Mouse (Mus musculus): Measurements from ENCODE around the gene Hcfc1r1.

The Hcfc1r1 gene

DNA sequence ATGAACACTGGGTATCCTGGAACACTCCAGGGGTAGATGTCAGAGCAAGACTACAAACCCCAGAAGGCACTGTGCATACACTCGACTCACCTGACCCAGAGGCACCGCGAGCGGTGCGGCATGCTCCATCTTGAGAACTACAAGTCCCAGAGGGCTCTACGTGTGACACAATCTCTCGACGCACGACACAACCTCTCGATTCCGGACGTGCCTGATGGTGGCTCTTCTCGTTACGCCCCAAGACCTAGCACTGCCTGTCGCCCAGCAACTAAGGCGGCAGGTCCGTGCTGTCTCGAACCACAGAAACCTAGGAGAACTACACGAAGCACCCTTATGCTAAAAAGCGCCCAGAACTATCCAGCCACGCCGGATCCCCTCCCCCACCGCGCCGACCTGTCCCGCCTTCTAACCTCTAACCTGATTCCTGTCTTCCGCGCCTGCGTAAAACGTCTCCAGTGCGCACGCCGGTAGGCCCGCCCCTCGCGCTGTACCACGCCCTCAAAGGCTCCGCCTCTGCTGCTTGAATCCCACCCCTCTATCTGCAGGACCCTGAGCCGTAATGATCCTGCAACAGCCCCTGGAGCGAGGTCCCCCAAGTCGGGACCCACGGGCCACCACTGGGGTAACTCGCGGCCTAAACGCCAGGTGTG, at the start of gene Hcfc1r1, which contains the start of gene Thoc6:
Hcfc1r1 (plus strand) TSS at position 173 of the 650 bp plus-strand sequence.
Thoc6 (minus strand) TSS at position 459 of the 650 bp plus-strand sequence.
- peak; percentile 58; the same call in 1 of the 2 replicates for TF ChIP-seq GATA4 (IDR thresholded peaks at IDR 0.05; ENCODE audit: insufficient replicate concordance, low read length)

GRCm38 (mm10) chr17:23627813-23628212, 45.6 kb upstream of the Hcfc1r1 start:
- TF ChIP-seq GATA4 (IDR thresholded peaks at IDR 0.05; ENCODE audit: insufficient replicate concordance, low read length): no peak

DNA sequence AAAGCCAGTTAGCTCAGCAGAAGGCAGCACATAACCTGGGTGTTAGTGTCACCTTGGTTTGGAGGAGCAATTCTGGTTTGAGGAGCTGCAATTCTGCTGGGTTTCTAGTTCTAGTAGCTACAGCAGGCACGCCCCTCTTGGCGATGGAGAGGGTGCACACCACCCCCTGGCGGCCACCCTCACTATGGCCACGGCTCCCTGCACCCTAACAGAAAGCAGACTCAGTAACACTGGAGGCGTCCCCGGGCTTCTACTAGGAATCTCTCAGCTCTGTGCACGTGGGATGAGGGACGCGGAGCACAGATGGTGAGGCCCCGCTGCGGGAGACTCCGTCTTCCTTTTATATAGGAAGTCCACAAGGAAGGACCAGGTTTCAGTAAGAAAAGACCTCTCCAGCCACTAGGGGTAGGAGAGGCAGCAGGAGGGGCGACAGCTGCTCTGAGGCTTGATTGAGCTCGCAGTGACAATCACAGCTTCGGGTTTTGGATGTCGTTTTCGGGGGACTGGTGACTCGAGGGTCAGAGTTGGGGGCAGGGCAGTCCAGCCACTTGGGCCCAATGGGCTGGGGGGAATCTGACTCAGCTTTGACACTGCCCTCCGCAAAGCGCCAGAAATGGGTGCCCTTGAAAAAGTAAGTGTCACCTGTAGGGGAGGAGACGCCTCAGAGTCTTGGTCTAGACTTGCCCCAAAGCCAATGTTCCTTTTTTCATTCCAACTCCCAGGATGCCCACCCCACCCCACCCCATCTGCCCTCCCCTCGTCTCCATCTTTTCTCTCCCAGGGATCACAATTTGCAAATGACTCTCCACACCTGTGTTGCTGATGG, 43.0 kb upstream of the Hcfc1r1 start:
- no peak for TF ChIP-seq GATA4 (IDR thresholded peaks at IDR 0.05; ENCODE audit: insufficient replicate concordance, low read length)

DNA sequence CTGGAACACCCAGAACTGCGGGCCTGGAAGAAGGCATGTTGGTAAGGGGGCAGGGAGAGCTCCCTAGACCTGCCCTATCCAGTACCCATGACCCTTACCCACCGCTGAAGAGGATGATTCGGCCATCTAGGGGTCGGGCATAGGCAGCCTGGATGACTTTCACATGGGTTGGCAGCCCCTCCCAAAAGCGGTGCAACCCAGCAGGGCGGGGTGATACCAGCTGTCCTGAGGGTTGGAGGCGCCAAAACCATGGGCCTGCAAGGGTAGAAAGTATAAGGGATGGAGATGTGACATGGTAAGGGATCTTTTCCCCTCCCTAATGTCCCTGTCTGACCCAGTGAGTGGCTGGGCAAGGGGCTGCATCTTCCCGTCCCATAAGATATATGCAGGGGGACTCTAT, 42.2 kb upstream of the Hcfc1r1 start:
- no peak for TF ChIP-seq GATA4 (IDR thresholded peaks at IDR 0.05; ENCODE audit: insufficient replicate concordance, low read length)

DNA sequence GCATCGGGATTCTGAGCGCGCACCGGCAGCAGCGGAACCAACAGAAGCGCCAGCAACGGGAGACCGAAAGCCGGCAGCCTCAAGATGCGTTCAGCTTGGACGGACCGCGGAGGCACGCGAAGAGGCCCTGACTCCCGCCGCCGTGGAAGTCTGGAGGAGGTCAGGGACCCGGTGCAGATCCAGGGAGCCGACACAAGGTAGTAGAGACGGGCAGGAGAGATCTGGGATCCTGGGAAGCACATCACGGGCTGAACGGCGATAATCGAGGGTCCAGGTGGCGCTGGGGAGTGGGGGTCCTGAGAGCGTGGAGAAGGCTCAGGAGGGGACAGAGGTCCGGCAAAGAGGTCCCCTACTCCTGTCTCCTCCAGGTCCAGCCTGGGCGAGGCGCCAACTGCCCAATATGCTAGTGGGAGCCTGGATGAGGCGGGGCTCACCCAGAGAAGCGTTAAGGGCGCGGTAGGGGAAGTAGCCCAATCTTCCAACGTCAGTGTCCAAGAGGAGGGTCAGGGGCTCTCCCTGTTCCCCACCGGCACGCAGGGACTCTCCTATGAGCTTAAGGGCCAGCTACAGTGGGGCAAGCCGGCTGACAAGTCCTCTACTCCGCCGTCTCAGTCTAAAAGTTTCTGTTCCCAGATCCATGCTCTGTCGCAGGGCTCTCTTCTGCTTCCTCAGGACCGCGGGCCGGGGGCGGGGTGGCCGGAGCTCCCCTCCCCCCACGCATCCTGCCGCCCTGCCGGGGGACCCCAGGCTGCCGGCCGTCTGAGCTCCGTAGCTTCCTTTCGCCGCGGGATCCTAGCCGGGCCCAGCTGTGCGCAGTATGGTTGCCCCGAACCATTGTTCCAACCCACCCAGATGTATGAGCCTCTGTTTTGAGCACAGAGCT, 28.5 kb upstream of the Hcfc1r1 start, which contains the start of gene Mmp25:
Mmp25 (minus strand) TSS at position 665 of the 883 bp plus-strand sequence.
- no peak for TF ChIP-seq GATA4 (IDR thresholded peaks at IDR 0.05; ENCODE audit: insufficient replicate concordance, low read length)

DNA sequence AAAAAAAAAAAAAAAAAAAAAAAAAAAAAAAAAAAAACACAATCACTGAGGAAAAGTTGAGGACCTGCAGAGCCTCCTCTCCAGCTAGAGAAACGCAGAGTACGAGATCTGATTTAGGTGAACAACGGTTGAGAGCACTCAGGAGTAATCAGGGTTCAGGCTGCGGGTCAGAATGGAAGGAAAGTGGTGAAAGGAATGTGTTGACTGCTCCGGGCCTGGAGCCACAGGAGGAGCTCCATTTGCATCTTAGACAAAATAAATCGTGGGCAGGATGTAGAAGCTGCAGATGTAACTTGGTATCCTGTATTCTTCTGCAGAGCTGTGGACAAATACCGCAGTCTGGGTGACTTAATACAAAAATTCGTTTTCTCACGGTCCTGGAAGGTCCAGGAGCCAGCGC, 27.5 kb upstream of the Hcfc1r1 start:
- TF ChIP-seq GATA4 (IDR thresholded peaks at IDR 0.05; ENCODE audit: insufficient replicate concordance, low read length): no peak

DNA sequence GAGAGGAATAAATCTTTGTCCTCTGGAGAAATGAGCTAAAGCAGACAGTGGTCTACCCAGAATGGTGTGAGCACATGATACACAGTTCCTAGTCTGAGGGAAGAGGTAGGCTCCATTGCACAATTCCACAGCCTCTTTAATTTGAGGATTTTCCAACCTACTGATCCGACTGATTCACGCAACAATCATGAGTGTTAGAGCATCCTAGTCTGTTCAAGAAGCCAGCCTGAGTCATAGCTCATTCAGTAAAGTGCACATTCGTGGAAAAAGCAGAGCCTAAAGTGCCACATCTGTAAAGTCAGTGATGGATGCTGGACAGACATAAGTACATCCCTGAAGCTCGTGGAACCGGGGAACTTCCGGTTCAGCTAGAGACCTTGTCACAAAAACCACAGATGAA, 22.0 kb upstream of the Hcfc1r1 start:
- TF ChIP-seq GATA4 (IDR thresholded peaks at IDR 0.05; ENCODE audit: insufficient replicate concordance, low read length): no peak

DNA sequence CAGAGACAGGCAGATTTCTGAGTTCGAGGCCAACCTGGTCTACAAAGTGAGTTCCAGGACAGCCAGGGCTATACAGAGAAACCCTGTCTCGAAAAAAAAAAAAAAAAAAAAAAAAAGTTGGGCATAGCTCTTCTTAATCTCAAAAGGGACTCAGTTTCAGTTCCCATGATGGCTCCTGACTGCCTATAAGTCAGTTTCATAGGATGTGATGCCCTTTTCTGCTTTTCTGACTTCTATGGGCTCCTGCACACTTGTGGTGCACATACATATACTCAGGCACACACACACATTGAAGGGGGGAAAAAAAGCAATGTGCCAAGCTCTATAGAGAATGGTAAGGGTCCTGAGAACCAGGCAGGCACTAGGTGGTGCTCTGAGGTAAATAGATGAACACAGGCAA, 20.1 kb upstream of the Hcfc1r1 start:
- no peak for TF ChIP-seq GATA4 (IDR thresholded peaks at IDR 0.05; ENCODE audit: insufficient replicate concordance, low read length)

GRCm38 (mm10) chr17:23654001-23654400, 19.4 kb upstream of the Hcfc1r1 start:
- TF ChIP-seq GATA4 (IDR thresholded peaks at IDR 0.05; ENCODE audit: insufficient replicate concordance, low read length): no peak

- TF ChIP-seq GATA4 (IDR thresholded peaks at IDR 0.05; ENCODE audit: insufficient replicate concordance, low read length): no peak
Measured at GRCm38 (mm10) chr17:23654410-23654809, 19.0 kb upstream of the Hcfc1r1 start.

DNA sequence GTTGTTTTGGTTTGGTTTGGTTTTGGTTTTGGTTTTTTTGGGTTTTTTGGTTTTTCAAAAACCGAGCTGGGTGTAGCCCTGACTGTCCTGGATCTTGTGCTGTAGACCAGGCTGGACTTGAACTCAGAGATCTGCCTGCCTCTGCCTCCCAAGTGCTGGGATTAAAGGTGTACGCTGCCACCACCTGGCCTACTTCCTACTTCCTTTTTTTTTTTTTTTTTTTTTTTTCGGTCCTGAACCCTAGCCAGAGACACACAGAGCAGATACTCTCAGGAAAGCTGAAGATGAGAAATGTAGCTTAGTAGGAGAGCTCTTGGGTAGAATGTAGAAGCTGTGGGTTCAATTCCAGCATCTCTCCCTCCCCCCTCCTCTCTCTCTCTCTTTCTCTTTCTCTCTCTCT, 14.9 kb upstream of the Hcfc1r1 start:
- TF ChIP-seq GATA4 (IDR thresholded peaks at IDR 0.05; ENCODE audit: insufficient replicate concordance, low read length): no peak

DNA sequence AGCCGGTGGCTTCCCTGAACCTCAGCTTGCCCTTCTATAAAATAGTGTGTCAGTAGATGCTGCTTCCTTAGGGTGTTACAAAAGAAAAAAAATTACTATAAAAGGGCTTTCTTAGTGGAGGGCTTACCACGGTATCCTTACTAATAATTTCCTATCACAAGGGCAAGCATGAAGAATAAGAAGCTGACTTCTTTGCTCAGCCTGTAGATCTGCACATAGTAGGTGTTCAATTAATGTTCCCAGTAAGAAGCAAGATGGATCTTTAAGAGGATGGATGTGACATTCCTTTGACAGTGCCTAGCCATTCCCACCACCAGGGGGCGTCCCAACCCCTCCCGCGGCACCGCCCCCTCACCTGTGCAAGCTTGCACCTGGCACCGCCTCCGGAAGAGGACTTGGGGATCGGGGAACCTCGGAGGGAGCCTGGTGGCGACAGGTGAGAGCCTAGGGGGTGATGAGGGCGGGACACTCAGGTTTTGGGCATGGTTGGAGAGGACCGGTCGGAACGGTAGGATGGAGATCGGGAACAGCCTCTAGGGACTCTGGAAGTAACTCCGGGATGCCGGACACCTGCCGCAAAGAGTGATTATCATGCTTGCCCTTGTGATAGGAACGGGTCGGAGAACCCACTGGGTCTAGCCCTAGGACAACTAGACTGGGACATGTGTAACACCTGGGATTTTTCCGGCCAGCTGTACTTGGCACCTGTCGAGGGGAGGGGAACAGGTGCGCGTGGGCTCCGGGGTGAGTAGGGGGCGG, 13.1 kb upstream of the Hcfc1r1 start, which contains the start of gene Bicdl2:
Bicdl2 (plus strand) TSS at position 390 of the 759 bp plus-strand sequence.
- TF ChIP-seq GATA4 (IDR thresholded peaks at IDR 0.05; ENCODE audit: insufficient replicate concordance, low read length): no peak

GRCm38 (mm10) chr17:23660876-23661200, 12.6 kb upstream of the Hcfc1r1 start:
- TF ChIP-seq GATA4 (IDR thresholded peaks at IDR 0.05; ENCODE audit: insufficient replicate concordance, low read length): no peak

DNA sequence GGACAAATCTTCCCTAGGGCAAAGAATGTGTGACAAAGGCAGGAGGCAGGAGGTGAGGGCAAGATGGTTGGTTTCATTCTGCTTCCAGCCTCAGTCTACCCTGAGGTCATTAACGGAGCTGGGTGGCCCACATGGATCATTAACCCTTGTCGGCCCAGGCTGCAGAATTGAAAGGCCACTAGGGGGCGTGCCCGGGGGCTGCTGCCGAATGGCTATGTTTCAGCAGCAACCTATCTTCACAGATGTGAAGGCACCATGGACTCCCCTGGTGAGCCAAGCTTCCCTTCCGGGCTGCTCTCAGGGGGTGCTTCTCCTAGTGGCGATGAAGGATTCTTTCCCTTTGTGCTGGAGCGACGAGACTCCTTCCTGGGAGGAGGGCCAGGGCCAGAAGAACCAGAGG, 11.9 kb upstream of the Hcfc1r1 start:
- TF ChIP-seq GATA4 (IDR thresholded peaks at IDR 0.05; ENCODE audit: insufficient replicate concordance, low read length): no peak

All from liver, adult (tissue).